Mouse (Mus musculus): ENCODE data around the gene Hsd17b7. TPM values are rescaled to one million over a fixed set of nuclear protein-coding genes. Genes with fewer than 3 reads are reported as not detected.

Hsd17b7 gene
- polyA plus RNA-seq, 1 experiment from 2014 or later = 11.2 TPM

DNA sequence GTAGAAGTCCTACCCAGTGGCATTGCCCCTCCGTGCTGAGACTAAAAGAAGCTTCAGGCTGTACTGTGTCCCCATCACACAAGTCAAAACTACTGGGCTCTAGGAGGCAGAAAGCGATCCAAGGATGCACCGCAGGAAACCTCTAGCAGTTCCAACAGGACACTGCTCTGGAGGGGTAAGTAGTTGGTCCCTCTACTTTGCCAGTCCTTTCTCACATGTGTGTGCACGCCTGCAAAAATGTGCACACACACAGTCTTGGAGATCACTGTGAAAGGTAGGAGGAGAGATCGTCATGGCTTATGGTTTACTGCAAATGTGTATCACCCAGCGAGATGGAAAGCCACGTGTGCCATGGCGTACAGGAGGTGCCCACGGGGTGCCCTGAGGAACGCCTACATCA is 16.4 kb downstream of the Hsd17b7 start:
- no peak overlapping the region for H3K9ac ChIP-seq
- 94% methylated on average over 10 of the region's 10 CpGs for WGBS
- no peak overlapping the region for H3K4me2 ChIP-seq
- no peaks in the 10 kb centered on the region for H3K4me1 ChIP-seq (ENCODE audit: insufficient read depth)
- peaks cover 48% of the 10 kb centered on the region for H3K36me3 ChIP-seq (ENCODE audit: insufficient read depth)
- H3K9me3 ChIP-seq (ENCODE audit: low read depth, low read length) = no peaks in the 10 kb centered on the region
- DNase-seq = no peak
- no peak for ATAC-seq (ENCODE audit: insufficient read depth)
- H3K4me3 ChIP-seq (ENCODE audit: low read depth, low read length) = no peak overlapping the region
- TF ChIP-seq CTCF (IDR thresholded peaks at IDR 0.05; ENCODE audit: low read depth) = no peak
- H3K27me3 ChIP-seq (ENCODE audit: insufficient read depth, low read length) = no peaks in the 10 kb centered on the region
- H3K27ac ChIP-seq (ENCODE audit: low read depth) = no peak overlapping the region

DNA sequence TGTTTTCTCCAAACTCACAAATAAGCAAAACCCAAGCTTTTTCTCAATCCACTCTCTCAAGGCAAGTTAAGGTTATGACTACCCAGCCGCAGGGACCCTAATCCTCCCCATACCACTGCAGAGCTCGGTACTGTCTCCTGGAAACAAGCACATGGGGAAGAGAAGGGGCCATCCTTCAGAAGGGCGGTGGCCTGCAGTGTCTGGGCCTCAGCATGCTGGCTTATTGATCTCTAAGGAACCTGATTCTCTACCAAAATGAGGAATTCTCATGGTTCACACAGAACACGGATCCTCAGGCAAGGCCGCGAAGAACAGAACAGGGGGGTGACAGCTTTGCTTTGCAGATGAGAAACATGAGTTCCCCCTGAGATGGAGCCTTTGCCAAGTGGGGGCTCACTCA is 17.5 kb downstream of the Hsd17b7 start:
- 89% methylated on average over 6 of the region's 6 CpGs for WGBS
- Histone ChIP-seq H3K4me3 (ENCODE audit: low read depth, low read length) (no peak overlapping the region), H3K9ac (no peak overlapping the region), H3K27me3 (ENCODE audit: insufficient read depth, low read length) (no peaks in the 10 kb centered on the region), H3K4me2 (no peak overlapping the region), H3K27ac (ENCODE audit: low read depth) (no peak overlapping the region), H3K4me1 (ENCODE audit: insufficient read depth) (no peaks in the 10 kb centered on the region), H3K9me3 (ENCODE audit: low read depth, low read length) (no peaks in the 10 kb centered on the region), H3K36me3 (ENCODE audit: insufficient read depth) (peaks cover 41% of the 10 kb centered on the region)
- no peak for TF ChIP-seq CTCF (IDR thresholded peaks at IDR 0.05; ENCODE audit: low read depth)
- ATAC-seq (ENCODE audit: insufficient read depth) (no peak), DNase-seq (no peak)

DNA sequence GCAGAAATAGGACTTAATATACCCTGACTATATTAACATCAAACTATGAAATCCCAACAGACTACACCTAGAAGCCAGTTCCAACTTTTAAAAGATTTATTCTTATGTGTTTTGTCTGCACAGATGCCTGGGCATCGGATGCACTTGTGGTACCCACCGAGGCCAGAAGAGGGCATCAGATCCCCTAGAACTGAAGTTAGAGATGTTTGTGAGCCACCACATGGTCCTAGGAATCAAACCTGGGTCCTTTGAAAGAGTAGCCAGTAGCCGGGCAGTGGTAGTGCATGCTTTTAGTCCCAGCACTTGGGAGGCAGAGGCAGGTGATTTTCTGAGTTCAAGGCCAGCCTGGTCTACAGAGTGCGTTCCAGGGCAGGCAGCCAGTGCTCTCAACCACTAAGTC is 18.4 kb downstream of the Hsd17b7 start:
- no peak overlapping the region for H3K9ac ChIP-seq
- H3K9me3 ChIP-seq (ENCODE audit: low read depth, low read length) = no peaks in the 10 kb centered on the region
- WGBS = 88% methylated on average over 4 of the region's 4 CpGs
- ATAC-seq (ENCODE audit: insufficient read depth) (no peak), DNase-seq (peak; percentile 27)
- H3K4me1 ChIP-seq (ENCODE audit: insufficient read depth) = no peaks in the 10 kb centered on the region
- H3K27me3 ChIP-seq (ENCODE audit: insufficient read depth, low read length) = no peaks in the 10 kb centered on the region
- H3K4me2 ChIP-seq = no peak overlapping the region
- H3K4me3 ChIP-seq (ENCODE audit: low read depth, low read length) = no peak overlapping the region
- H3K27ac ChIP-seq (ENCODE audit: low read depth) = no peak overlapping the region
- peaks cover 32% of the 10 kb centered on the region for H3K36me3 ChIP-seq (ENCODE audit: insufficient read depth)
- peak; percentile 51 for TF ChIP-seq CTCF (IDR thresholded peaks at IDR 0.05; ENCODE audit: low read depth)

- no peaks in the 10 kb centered on the region for H3K4me1 ChIP-seq (ENCODE audit: insufficient read depth)
- no peaks in the 10 kb centered on the region for H3K9me3 ChIP-seq (ENCODE audit: low read depth, low read length)
- H3K4me3 ChIP-seq (ENCODE audit: low read depth, low read length) = no peak overlapping the region
- WGBS = 53% methylated on average over 7 of the region's 7 CpGs
- no peak overlapping the region for H3K27ac ChIP-seq (ENCODE audit: low read depth)
- no peak overlapping the region for H3K9ac ChIP-seq
- H3K36me3 ChIP-seq (ENCODE audit: insufficient read depth) = peaks cover 28% of the 10 kb centered on the region
- ATAC-seq (ENCODE audit: insufficient read depth) = no peak
- no peaks in the 10 kb centered on the region for H3K27me3 ChIP-seq (ENCODE audit: insufficient read depth, low read length)
- no peak for DNase-seq
- no peak overlapping the region for H3K4me2 ChIP-seq
- TF ChIP-seq CTCF (IDR thresholded peaks at IDR 0.05; ENCODE audit: low read depth) = no peak
Observed at GRCm38 (mm10) chr1:169949981-169950380, 19.1 kb downstream of the Hsd17b7 start.

GRCm38 (mm10) chr1:169948866-169949265 is 20.2 kb downstream of the Hsd17b7 start:
- H3K36me3 ChIP-seq (ENCODE audit: insufficient read depth) = peaks cover 19% of the 10 kb centered on the region; the same call in 1 of the 2 replicates
- H3K9me3 ChIP-seq (ENCODE audit: low read depth, low read length) = no peaks in the 10 kb centered on the region
- H3K9ac ChIP-seq = no peak overlapping the region
- ATAC-seq (ENCODE audit: insufficient read depth) (no peak), DNase-seq (peak; percentile 42)
- no peak overlapping the region for H3K4me2 ChIP-seq
- H3K27ac ChIP-seq (ENCODE audit: low read depth) = no peak overlapping the region
- H3K4me3 ChIP-seq (ENCODE audit: low read depth, low read length) = no peak overlapping the region
- TF ChIP-seq CTCF (IDR thresholded peaks at IDR 0.05; ENCODE audit: low read depth) = no peak
- H3K4me1 ChIP-seq (ENCODE audit: insufficient read depth) = no peaks in the 10 kb centered on the region
- no peaks in the 10 kb centered on the region for H3K27me3 ChIP-seq (ENCODE audit: insufficient read depth, low read length)
- 49% methylated on average over 7 of the region's 7 CpGs for WGBS

GRCm38 (mm10) chr1:169948280-169948679 is 20.8 kb downstream of the Hsd17b7 start:
- H3K4me3 ChIP-seq (ENCODE audit: low read depth, low read length) = no peak overlapping the region
- WGBS = 57% methylated on average over 7 of the region's 7 CpGs
- H3K36me3 ChIP-seq (ENCODE audit: insufficient read depth) = peaks cover 13% of the 10 kb centered on the region; the same call in 1 of the 2 replicates
- no peak overlapping the region for H3K4me2 ChIP-seq
- no peak overlapping the region for H3K27ac ChIP-seq (ENCODE audit: low read depth)
- no peak for TF ChIP-seq CTCF (IDR thresholded peaks at IDR 0.05; ENCODE audit: low read depth)
- DNase-seq (no peak), ATAC-seq (ENCODE audit: insufficient read depth) (no peak)
- no peaks in the 10 kb centered on the region for H3K9me3 ChIP-seq (ENCODE audit: low read depth, low read length)
- H3K9ac ChIP-seq = no peak overlapping the region
- H3K27me3 ChIP-seq (ENCODE audit: insufficient read depth, low read length) = no peaks in the 10 kb centered on the region
- no peaks in the 10 kb centered on the region for H3K4me1 ChIP-seq (ENCODE audit: insufficient read depth)

- Histone ChIP-seq H3K9me3 (ENCODE audit: low read depth, low read length) (no peaks in the 10 kb centered on the region), H3K27ac (ENCODE audit: low read depth) (no peak overlapping the region), H3K4me2 (no peak overlapping the region), H3K4me3 (ENCODE audit: low read depth, low read length) (no peak overlapping the region), H3K9ac (no peak overlapping the region), H3K36me3 (ENCODE audit: insufficient read depth) (peaks cover 7% of the 10 kb centered on the region; the same call in 1 of the 2 replicates), H3K4me1 (ENCODE audit: insufficient read depth) (no peaks in the 10 kb centered on the region), H3K27me3 (ENCODE audit: insufficient read depth, low read length) (no peaks in the 10 kb centered on the region)
- DNase-seq = no peak
- no peak for ATAC-seq (ENCODE audit: insufficient read depth)
- no peak for TF ChIP-seq CTCF (IDR thresholded peaks at IDR 0.05; ENCODE audit: low read depth)
- WGBS = 72% methylated on average over 6 of the region's 6 CpGs
Observed at GRCm38 (mm10) chr1:169947654-169948053, 21.4 kb downstream of the Hsd17b7 start.

GRCm38 (mm10) chr1:169946004-169946403 is 23.0 kb downstream of the Hsd17b7 start:
- no peak overlapping the region for H3K9ac ChIP-seq
- H3K4me2 ChIP-seq = no peak overlapping the region
- H3K36me3 ChIP-seq (ENCODE audit: insufficient read depth) = no peaks in the 10 kb centered on the region
- H3K4me3 ChIP-seq (ENCODE audit: low read depth, low read length) = no peak overlapping the region
- TF ChIP-seq CTCF (IDR thresholded peaks at IDR 0.05; ENCODE audit: low read depth) = no peak
- no peaks in the 10 kb centered on the region for H3K9me3 ChIP-seq (ENCODE audit: low read depth, low read length)
- 76% methylated on average over 3 of the region's 3 CpGs for WGBS
- no peaks in the 10 kb centered on the region for H3K27me3 ChIP-seq (ENCODE audit: insufficient read depth, low read length)
- no peak for DNase-seq
- no peaks in the 10 kb centered on the region for H3K4me1 ChIP-seq (ENCODE audit: insufficient read depth)
- no peak overlapping the region for H3K27ac ChIP-seq (ENCODE audit: low read depth)
- ATAC-seq (ENCODE audit: insufficient read depth) = no peak
